Mouse (Mus musculus) yolk sac, embryonic 10.5 days (tissue): ENCODE results near the gene Eif3f.

Source experiments
- DNase-seq: peaks from one replicate; pipeline ENCODE4 v3.0.0-alpha.2; 2017; ENCODE audit warnings: low spot score

The Eif3f gene

DNA sequence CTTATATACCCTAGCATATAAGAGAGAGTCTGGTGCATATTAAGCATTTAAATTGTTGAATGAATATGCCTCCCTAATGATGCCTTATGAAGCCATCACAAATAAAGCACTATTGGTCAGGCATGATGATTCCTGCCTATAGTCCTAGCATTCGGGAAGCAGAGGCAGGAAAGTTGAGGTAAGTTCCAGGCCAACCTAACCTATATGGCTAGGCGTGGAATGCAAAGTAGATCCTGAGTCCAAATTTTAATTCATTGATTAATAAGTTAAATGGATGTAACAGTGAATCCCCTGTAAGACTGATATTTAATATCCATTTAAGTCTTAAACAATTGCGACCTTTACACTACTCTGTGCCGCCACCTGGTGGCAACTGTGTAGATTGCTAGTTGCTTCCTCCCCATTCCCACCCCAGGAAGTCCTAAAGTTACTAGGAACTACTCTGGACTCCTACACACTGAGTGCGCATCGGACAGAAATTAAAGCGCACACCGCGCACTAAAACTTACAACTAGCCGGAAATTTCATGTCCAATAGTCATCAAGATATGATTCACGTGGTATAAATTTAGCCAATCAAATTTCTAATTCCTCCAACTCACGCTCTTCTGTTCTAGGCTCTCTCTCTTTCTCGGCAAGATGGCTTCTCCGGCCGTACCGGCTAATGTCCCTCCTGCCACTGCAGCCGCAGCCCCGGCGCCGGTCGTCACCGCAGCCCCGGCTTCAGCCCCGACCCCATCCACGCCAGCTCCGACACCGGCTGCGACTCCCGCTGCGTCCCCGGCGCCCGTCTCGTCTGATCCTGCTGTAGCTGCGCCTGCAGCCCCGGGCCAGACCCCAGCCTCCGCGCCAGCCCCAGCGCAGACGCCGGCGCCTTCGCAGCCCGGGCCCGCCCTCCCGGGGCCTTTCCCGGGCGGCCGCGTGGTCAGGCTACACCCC lies at the start of gene Eif3f:
TSS of gene Eif3f (plus strand) at position 624 of the 938 bp plus-strand sequence.
- peak; percentile 93 for DNase-seq

DNA sequence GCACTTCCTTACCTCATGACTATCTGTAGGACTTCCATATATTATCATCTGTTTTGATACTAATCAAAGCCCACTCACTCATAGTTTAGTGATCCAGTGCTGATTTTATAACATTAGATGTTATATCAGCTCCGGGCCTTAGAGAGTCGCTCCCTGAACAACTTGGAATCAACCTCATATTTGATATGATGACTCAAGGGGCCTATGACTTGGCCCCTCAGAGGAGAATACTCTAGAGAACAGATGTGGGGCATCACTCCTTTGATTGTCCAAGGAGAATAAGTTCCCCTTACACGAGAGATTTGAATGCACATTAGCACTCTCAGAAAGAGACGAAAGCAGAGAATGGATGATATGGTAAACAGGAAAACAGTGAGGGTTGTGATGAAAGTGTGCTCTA lies 49.3 kb upstream of the Eif3f start, which contains the start of gene Olfr518:
TSS of gene Olfr518 (minus strand) at position 101 of the 400 bp plus-strand sequence.
- DNase-seq: no peak

GRCm38 (mm10) chr7:108894320-108894719 lies 39.9 kb upstream of the Eif3f start, which contains the start of gene Olfr519:
Gene Olfr519 (minus strand): TSS chr7:108894420.
- DNase-seq: no peak

GRCm38 (mm10) chr7:108903969-108904368 lies 30.2 kb upstream of the Eif3f start:
- no peak for DNase-seq

GRCm38 (mm10) chr7:108927043-108927442 lies 7.2 kb upstream of the Eif3f start:
- DNase-seq: no peak

GRCm38 (mm10) chr7:108928280-108929188 lies 5.7 kb upstream of the Eif3f start:
- no peak for DNase-seq

DNA sequence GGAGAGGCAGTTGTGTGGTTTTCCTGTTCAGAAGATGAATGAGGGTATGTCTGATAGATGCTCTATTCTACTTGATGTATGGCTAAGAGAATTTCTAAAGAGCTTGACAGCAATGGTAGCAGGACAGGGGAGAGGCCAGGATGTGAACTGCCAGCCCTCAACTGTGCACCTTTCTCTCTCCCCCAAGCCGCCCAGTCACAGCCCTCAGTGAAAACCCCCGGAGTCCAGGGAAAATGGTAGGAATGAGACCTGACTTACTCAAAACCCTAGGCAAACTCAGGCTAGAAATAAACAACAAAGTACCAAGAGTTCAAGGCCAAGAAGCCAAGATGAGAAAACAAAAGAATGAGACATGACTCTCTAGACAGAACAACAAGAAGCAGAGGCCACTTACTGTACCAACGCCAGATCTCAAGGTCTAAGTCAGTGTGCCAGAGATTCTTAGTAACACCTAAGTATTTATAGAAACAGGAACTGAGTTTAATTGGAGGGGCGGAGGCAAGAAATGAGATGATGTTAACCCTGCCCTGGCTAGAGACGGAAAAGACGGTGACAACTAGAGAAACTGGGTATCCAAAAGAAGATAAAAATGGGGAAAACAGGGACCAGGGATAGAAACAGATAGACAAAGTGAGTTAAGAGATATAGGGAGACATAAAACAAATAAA lies 4.4 kb upstream of the Eif3f start, which contains the start of gene Nlrp10:
TSS of gene Nlrp10 (minus strand) at position 453 of the 668 bp plus-strand sequence.
- DNase-seq: no peak

- no peak for DNase-seq
Measured at GRCm38 (mm10) chr7:108934836-108935235, 619 bp downstream of the Eif3f start.

DNA sequence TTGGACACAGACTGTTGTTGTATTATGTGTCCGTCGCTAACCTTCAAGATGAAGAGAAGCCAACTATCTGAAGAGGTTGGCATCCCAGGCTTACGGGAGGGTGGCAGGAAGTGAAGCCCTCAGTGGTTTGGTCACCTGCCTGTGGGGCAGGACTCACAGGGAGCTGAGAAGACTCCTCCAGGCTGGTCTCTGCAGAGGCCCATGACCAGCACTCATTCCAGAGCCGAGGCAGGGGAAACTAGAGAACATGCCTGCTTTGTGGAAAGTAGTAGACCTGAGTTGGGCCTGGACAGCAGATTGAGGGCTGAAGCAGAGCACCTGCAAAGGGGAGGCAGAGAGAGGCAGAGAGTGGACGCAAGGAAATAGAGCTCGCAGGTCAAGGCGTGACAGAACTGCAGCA lies 1.2 kb downstream of the Eif3f start:
- no peak for DNase-seq

- no peak for DNase-seq
Measured at GRCm38 (mm10) chr7:108936591-108936990, 2.4 kb downstream of the Eif3f start.

DNA sequence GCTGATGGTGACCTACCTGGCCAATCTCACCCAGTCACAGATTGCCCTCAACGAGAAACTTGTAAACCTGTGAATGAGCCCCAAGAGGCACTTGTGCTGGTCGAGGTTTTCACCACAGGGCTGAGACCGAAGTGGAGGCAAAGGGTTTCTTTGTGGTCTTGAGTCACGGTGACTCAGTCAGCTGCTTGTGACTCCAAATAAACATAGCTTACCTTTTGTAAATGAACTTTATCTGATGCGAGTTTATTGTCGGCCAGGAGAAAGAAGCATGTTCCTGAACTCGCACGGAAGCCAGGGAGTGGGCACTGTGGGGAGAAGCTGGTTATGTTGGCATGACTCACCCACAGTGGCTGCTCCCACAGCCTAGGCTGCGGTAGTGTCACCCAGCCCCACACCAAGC lies 7.2 kb downstream of the Eif3f start:
- no peak for DNase-seq

GRCm38 (mm10) chr7:108944002-108944401 lies 9.8 kb downstream of the Eif3f start:
- DNase-seq: no peak

DNA sequence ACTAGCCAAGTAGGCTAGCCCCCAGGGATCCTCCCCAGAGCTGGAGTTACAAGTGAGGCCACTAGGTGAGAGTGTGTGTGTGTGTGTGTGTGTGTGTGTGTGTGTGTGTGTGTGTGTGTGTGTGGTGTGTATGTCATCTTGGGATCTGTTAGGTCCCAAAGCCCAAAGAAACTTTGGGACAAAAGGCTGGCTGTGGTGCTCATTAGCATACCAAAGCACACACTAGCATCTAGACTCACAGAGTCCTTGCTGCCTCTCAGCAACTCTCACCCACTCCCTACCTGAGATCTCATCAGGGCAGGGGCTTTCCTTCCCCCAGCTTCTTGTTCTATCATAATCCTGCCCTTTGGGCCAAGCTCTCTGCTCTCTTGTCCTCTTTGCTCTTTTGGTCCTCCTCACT lies 14.4 kb downstream of the Eif3f start:
- DNase-seq: no peak

- no peak for DNase-seq
Measured at GRCm38 (mm10) chr7:108949301-108949700, 15.1 kb downstream of the Eif3f start.

DNA sequence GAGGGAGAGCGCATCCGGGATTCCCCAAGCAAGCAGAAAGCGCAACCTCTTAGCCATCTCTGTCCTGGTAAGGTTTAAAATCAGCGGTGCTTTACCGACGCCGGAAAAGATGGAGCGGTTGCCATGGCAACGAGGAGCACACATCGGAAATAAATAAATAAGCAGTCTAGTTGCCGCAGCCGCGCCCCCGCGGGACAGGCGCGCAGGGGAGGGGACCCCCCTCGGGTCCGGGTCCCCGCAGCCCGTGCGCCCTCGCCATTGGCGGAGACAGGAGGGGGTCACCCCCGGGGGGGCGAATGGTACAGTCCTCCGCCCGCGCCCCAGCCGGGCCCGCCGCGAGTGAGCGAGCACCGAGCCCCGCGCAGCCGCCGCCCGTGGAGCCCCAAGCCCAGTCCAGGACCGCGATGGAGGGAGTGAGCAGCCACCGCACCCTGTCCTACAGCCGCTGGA lies 16.1 kb downstream of the Eif3f start, which contains the start of gene Tub:
TSS of gene Tub (plus strand) at position 27 of the 450 bp plus-strand sequence.
- DNase-seq: no peak

DNA sequence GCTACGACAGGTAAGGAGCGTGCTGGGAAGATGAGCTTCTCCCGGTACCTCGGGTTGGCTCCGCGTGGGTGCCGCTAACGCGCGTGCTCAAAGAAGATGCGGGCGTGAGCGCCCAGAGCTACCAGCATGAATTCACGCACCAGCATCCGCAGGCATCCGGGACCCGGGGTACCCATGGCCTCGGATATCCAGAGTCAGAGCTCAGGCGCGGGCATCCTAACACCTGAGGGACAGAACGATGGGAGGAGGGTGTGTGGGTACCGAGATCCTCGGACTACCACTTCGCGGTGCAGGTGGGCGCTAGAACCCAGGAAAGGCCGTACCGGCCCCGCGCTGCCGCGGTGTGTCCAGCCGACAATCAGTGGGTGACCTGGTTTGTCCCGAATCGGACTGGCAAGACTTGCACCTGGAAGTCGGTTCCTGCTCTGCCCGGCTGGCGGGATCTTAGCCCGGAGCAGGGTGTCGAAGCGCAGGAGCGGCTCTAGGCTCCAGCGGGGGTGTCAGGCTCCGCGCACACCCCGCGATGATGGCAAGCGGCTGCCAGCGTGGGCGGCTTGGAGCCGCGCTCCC lies 16.6 kb downstream of the Eif3f start:
- no peak for DNase-seq

GRCm38 (mm10) chr7:108952801-108953200 lies 18.6 kb downstream of the Eif3f start:
- no peak for DNase-seq

- DNase-seq: no peak
Measured at GRCm38 (mm10) chr7:108954185-108954584, 20.0 kb downstream of the Eif3f start.

- no peak for DNase-seq
Measured at GRCm38 (mm10) chr7:108957734-108958133, 23.5 kb downstream of the Eif3f start.

DNA sequence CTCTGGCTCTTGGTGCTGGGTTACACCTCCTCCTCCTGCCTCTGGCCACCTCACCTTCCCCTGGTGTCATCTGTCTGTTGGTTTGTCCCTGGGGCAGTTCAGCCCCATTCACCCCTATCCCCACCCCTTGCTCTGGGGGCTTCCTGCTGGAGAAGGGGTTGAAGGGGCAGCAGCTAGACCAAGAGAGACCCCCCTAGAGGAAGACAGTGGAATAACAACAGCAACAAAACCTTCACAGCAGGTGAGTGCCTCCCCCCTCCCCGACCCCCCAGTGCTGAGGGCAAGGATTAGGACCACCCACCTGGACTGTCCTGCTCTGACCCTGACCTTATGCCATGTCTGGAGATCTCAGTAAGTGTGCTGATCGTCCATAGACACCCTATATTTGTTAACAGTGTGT lies 31.8 kb downstream of the Eif3f start:
- DNase-seq: no peak

- peak; percentile 14 for DNase-seq
Measured at GRCm38 (mm10) chr7:108966742-108967362, 32.6 kb downstream of the Eif3f start.
